Mouse (Mus musculus): Measurements from ENCODE around the gene Bdh1. TPM values are rescaled to one million over a fixed set of nuclear protein-coding genes. Genes with fewer than 3 reads are reported as not detected.
"Not testable (repeated sequence)": the region's sequence is repeated elsewhere in the genome, so short reads cannot be mapped to it uniquely, and the experiment has no call there.

The Bdh1 gene
- 10 to 100 TPM; 42.7 to 51.2 TPM for total RNA-seq (2021)
- long read RNA-seq, experiment 1, partial matches to known transcripts, result 1 of 18 reads
- long read RNA-seq, experiment 1, other reads (novel, unspliced or antisense), result 15 of 18 reads
- long read RNA-seq, experiment 2, transcript Bdh1-203 (7 exons, 3,122 nt), result major isoform, 7 of 22 reads
- long read RNA-seq, experiment 2, partial matches to known transcripts, result 1 of 22 reads
- long read RNA-seq, experiment 2, other reads (novel, unspliced or antisense), result 14 of 22 reads

GRCm38 (mm10) chr16:31422000-31422399, at the start of gene Bdh1:
Bdh1 (plus strand) TSS chr16:31422280.
- intact Hi-C loops (cut with DNase I), result no loop called here
- DNase-seq, result no peak

- DNase-seq; intact Hi-C loops (cut with DNase I): not testable (repeated sequence)
Observed at GRCm38 (mm10) chr16:31372316-31372715, 49.8 kb upstream of the Bdh1 start.

GRCm38 (mm10) chr16:31375877-31376582, 46.0 kb upstream of the Bdh1 start:
- intact Hi-C loops (cut with DNase I), result not testable (repeated sequence)

GRCm38 (mm10) chr16:31388269-31388668, 33.8 kb upstream of the Bdh1 start:
- intact Hi-C loops (cut with DNase I); DNase-seq: not testable (repeated sequence)

More at GRCm38 (mm10) chr16:31375877-31376582, 46.0 kb upstream of the Bdh1 start:
- DNase-seq, result not testable (repeated sequence)

DNA sequence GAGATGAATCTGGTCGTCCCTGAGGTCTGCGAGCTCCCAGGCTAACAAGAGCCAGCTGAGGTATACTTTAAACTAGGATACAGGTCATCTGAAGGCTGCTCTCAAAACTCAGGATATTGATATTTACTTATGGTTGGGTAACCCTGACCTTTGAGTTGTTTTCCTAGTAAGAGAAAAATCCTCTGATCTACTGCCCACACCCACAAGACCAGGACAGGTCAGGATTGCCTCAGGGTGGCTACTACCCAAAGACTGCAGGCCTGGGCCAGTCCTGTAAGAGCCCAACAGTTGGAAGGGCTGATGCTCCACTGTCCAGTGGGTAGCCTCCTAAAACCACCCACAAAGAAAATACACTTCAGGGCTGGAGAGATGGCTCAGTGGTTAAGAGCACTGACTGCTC, 22.8 kb upstream of the Bdh1 start:
- no peak for DNase-seq
- intact Hi-C loops (cut with DNase I), result no loop called here

- DNase-seq, result no peak
- intact Hi-C loops (cut with DNase I), result no loop called here
Observed at GRCm38 (mm10) chr16:31400908-31401692, 21.0 kb upstream of the Bdh1 start.

- intact Hi-C loops (cut with DNase I), result no loop called here
- DNase-seq, result no peak
Observed at GRCm38 (mm10) chr16:31402096-31402495, 20.0 kb upstream of the Bdh1 start.

DNA sequence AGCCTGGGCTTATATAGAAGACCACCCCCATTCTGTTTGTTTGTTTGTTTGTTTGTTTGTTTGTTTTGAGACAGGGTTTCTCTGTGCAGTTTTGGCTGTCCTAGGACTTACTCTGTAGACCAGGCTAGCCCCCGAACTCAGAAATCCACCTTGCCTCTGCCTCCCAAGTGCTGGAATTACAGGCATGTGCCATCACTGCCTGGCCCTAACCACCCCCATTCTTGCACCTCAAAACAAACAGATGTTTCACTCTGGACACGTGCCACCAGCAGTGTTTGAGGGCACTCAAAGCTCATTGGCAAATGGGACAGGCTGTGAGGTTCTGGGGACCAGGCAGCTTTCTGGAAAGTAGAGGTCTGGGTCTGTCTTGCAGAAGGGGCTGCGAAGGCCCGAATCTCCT, 18.1 kb upstream of the Bdh1 start:
- intact Hi-C loops (cut with DNase I), result no loop called here
- no peak for DNase-seq

DNA sequence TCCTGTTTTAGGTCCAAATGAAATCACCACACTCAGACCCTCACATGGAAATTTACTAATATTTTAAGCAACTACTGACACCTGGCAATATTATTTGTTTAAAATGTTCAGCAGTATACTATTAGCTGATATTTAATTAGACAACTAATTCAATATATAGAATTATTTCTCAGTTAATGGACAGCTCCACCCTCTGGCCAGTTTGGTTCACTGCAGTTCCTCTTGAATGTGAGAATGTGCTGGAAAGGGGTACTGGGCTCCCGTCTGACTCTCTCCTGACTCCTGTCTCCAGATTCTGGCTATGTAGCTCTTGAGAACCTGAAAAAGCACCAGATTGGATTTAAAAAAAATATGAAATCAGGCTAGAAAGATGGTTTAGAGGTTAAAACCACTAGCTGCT, 17.0 kb upstream of the Bdh1 start:
- no peak for DNase-seq
- intact Hi-C loops (cut with DNase I), result no loop called here

GRCm38 (mm10) chr16:31407872-31408271, 14.2 kb upstream of the Bdh1 start:
- no peak for DNase-seq
- intact Hi-C loops (cut with DNase I), result no loop called here

- intact Hi-C loops (cut with DNase I), result no loop called here
- DNase-seq, result no peak
Observed at GRCm38 (mm10) chr16:31410969-31411368, 11.1 kb upstream of the Bdh1 start.

DNA sequence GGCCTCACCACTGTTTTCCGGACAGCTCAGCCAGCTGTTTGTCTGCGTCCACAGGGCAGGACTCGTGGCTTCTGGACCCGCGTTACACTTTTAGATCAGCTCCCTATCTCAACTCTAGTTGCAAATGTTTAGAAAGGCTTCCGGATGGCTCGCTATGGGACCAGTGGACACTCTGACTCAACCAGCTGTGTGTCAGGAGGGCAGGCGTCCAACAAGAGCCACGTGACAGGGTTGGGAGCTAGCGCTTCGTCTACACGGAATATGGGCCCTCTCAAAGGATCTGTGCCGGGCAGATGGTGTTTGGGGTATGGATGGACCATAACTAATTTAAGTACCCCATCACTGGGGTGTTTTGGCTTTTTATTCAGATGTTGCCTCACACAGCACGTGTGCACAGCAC, 9.8 kb upstream of the Bdh1 start:
- DNase-seq, result peak; percentile 49 to 51
- intact Hi-C loops (cut with DNase I), result no loop called here

DNA sequence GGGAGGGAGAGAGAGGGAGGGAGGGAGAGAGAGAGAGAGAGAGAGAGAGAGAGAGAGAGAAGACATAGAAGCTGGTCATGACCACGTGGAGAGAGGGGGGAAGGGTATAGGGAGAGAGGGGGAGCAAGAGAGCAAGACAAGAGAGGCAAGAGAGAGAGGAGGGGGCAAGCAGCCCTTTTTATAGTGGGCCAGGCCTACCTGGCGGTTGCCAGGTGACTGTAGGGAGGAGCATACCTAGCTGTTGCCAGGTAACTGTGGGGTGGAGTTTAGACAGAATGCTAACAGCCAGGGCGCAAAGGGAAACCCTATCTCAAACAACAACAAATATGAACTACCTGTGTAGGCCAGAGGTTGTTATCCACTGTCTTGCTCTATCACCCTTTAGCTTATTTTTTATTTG, 8.3 kb upstream of the Bdh1 start:
- intact Hi-C loops (cut with DNase I), result no loop called here
- no peak for DNase-seq

DNA sequence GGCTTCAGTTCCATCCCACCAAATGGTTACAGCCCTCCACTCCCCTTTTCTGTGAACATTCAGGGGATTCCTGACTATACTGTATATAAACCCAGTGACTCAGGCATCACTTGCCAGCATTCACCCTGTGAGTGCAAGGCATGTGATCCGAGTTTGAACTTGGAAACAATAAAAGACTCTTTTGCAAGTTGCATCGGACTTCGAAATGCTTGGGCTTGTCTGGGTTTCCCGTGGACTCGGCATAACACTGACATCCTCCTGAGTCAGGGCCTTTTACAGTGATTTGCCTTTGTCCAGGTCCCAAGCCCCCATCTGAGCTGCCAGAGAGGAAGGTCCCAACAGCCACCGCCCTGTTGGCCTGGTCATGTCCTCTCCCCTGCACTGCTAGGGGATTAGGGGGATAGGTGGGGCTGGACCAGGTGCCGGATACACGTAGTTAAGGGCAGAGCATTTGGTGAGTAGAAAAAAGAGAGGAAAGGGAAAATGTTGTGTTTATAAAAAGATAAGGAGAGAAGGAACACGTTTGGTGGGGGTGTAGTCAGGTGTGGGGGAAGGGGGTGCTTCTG, 6.1 kb upstream of the Bdh1 start:
- intact Hi-C loops (cut with DNase I), result no loop called here
- DNase-seq, result no peak

GRCm38 (mm10) chr16:31418704-31419103, 3.4 kb upstream of the Bdh1 start:
- no peak for DNase-seq
- intact Hi-C loops (cut with DNase I), result no loop called here

DNA sequence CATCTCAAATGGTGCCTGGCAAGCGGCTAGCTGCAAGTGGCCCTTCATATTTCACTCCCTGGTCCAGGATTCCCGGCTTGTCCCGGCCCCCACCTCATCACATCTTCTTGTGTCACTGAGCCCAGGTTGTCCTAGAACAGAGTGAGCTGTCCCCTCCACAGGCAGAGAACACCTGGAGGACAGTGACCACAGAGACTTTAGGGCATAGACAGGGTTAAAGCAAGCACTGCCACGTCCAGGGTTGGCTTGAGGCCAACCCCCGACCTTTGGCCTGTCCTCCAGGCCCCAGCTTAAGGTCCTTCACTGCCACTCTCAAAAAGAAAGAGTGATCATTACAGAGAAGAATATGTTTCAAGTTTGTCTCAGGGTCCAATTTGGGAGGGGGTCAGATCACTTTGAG, 2.6 kb upstream of the Bdh1 start:
- intact Hi-C loops (cut with DNase I), result no loop called here
- no peak for DNase-seq

GRCm38 (mm10) chr16:31422722-31423121, 642 bp downstream of the Bdh1 start:
- intact Hi-C loops (cut with DNase I), result no loop called here
- no peak for DNase-seq

DNA sequence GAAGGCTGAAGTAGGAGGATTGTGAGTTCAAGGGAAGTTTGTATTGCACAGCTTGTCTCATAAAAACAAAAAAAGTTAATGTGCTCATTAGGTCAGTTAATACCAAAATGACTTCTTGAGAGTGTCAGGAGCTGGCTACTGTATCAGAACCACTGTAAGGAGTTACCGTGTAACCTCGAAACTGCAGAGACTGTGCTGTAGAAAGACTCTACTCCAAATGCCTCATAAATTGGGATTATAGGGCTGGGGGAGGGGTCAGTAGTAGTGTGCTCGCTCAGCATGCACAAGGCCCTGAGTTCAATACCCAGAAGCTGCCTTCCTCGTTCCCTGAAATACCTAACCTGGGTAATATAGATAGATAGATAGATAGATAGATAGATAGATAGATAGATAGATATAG, 1.3 kb downstream of the Bdh1 start:
- intact Hi-C loops (cut with DNase I), result no loop called here
- DNase-seq, result no peak

GRCm38 (mm10) chr16:31424416-31425187, 2.5 kb downstream of the Bdh1 start:
- intact Hi-C loops (cut with DNase I), result no loop called here
- no peak for DNase-seq

GRCm38 (mm10) chr16:31425508-31425907, 3.4 kb downstream of the Bdh1 start:
- DNase-seq, result peak in 1 of 2 experiments; percentile 56

More at GRCm38 (mm10) chr16:31425508-31425907, 3.4 kb downstream of the Bdh1 start:
- intact Hi-C loops (cut with DNase I), result no loop called here
